Comparison of ENCODE assay signal across 8 mouse cellular contexts in the genomic region with DNA sequence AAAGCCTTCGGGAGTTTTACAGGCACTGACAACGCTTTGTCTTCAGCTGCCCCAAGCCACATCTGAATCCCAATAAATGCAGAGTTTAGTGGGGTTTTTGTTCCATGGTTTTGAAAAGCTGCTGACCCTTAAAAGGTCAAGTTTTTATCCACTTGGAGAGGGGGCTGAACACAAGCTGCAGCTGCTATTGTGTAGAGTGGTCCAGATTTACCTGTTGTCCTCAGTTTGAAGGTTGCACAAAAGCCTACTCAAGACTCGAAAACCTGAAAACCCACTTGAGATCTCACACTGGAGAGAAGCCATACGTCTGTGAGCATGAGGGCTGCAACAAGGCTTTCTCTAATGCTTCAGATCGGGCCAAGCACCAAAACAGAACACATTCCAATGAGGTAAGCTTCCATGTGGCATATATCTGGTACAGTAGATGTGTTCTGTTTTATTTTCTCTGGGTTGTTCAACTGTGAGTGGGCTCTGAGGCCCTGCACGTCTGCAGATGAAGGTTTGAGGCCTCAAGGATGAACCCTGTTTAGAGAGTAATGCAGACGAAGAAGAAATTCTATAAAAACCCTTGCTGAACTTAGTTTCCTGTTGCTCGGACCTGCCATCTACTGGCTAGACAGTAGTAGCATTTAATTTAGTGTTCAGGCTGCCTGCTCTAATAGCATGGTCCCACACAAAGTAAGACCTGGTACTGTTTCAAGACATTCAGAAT.
A peak's percentile ranks its signal among the peaks of the same experiment; 100 is the strongest.
DNase-seq lines count a peak whose midpoint lies in the region; ATAC-seq and TF ChIP-seq lines count a peak whose summit lies in the region.

No protein-coding gene starts in this region.

- H3K27me3 ChIP-seq in forebrain, postnatal 0 days (ENCODE audit: insufficient read depth, low read length): no peaks in the 10 kb centered on the region
- H3K27me3 ChIP-seq in limb, embryonic 13.5 days: no peaks in the 10 kb centered on the region
- H3K27me3 ChIP-seq in neural tube, embryonic 12.5 days (replicated peaks): no peaks in the 10 kb centered on the region

- DNase-seq in heart, adult 8-10 months (ENCODE audit: low spot score): peak; percentile 21
- no peak for DNase-seq in heart, postnatal 25 days (ENCODE audit: low spot score)
- peak; percentile 56 for DNase-seq in adrenal gland, postnatal 14 days
- peak; percentile 83 for DNase-seq in forebrain, postnatal 0 days
- DNase-seq in kidney, adult 9 months: peak; percentile 35
- no peak for DNase-seq in spleen, postnatal 36 days (ENCODE audit: low spot score in 2 of 2)

- 13% methylated on average over 8 of the region's 8 CpGs for WGBS in forebrain, postnatal 0 days
- 44% methylated on average over 8 of the region's 8 CpGs for WGBS in limb, embryonic 13.5 days
- 21% methylated on average over 8 of the region's 8 CpGs for WGBS in neural tube, embryonic 12.5 days

- H3K4me3 ChIP-seq in forebrain, postnatal 0 days (ENCODE audit: low read depth, low read length): no peak overlapping the region
- H3K4me3 ChIP-seq in limb, embryonic 13.5 days: no peak overlapping the region
- no peak overlapping the region for H3K4me3 ChIP-seq in neural tube, embryonic 12.5 days

- peak; percentile 92 for ATAC-seq in forebrain, postnatal 0 days
- ATAC-seq in limb, embryonic 13.5 days (ENCODE audit: low FRiP score, low read depth): peak; percentile 59; the same call in 1 of the 2 replicates
- peak; percentile 61 for ATAC-seq in neural tube, embryonic 12.5 days (ENCODE audit: low FRiP score, low read depth)

- H3K27ac ChIP-seq in forebrain, postnatal 0 days (ENCODE audit: low read depth, low read length): no peak overlapping the region
- H3K27ac ChIP-seq in limb, embryonic 13.5 days: peak overlapping the region; percentile 53; the same call in 1 of the 2 replicates
- no peak overlapping the region for H3K27ac ChIP-seq in neural tube, embryonic 12.5 days

- TF ChIP-seq CTCF in forebrain, postnatal 0 days (IDR thresholded peaks at IDR 0.05; ENCODE audit: low read depth): peak; percentile 83

- intact Hi-C loops in heart, postnatal 25 days (cut with DNase I): no loop called here

- H3K9me3 ChIP-seq in forebrain, postnatal 0 days (ENCODE audit: low read length): no peaks in the 10 kb centered on the region
- no peaks in the 10 kb centered on the region for H3K9me3 ChIP-seq in limb, embryonic 13.5 days
- H3K9me3 ChIP-seq in neural tube, embryonic 12.5 days: no peaks in the 10 kb centered on the region

- H3K36me3 ChIP-seq in forebrain, postnatal 0 days (ENCODE audit: insufficient read depth): no peaks in the 10 kb centered on the region
- peaks cover 47% of the 10 kb centered on the region for H3K36me3 ChIP-seq in limb, embryonic 13.5 days
- peaks cover 1% of the 10 kb centered on the region for H3K36me3 ChIP-seq in neural tube, embryonic 12.5 days

- H3K4me1 ChIP-seq in forebrain, postnatal 0 days (ENCODE audit: insufficient read depth): no peaks in the 10 kb centered on the region
- H3K4me1 ChIP-seq in limb, embryonic 13.5 days: peaks cover 13% of the 10 kb centered on the region
- peaks cover 15% of the 10 kb centered on the region; the same call in 1 of the 2 replicates for H3K4me1 ChIP-seq in neural tube, embryonic 12.5 days

- H3K4me2 ChIP-seq in forebrain, postnatal 0 days (ENCODE audit: low read depth): no peak overlapping the region
- no peak overlapping the region for H3K4me2 ChIP-seq in limb, embryonic 13.5 days (replicated peaks)
- no peak overlapping the region for H3K4me2 ChIP-seq in neural tube, embryonic 12.5 days (replicated peaks)

- no peak overlapping the region for H3K9ac ChIP-seq in forebrain, postnatal 0 days
- H3K9ac ChIP-seq in limb, embryonic 13.5 days: no peak overlapping the region
- H3K9ac ChIP-seq in neural tube, embryonic 12.5 days: no peak overlapping the region

Comparison
In these comparisons a context has a peak if more than half of its experiments do, and no peak if none do; other contexts are left out.
1. DNase-seq: peak in heart, adult 8-10 months (single experiment), adrenal gland, postnatal 14 days (single experiment), forebrain, postnatal 0 days (single experiment) and kidney, adult 9 months (single experiment); none in heart, postnatal 25 days (single experiment) and spleen, postnatal 36 days (0 of 2).
2. Peak in every context shown above with its lines, with median percentiles within 50 percentile points of each other: ATAC-seq.